Comparison of ENCODE assay signal across 46 mouse cellular contexts in genomic region chr1:45883378-45883777, GRCm38 (mm10). TPM values are rescaled to one million over a fixed set of nuclear protein-coding genes. Genes with fewer than 3 reads are reported as not detected.
"Had no signal": no experiment of that assay in that cellular context is flagged by ENCODE, and none has a peak within 500 bp of the region (broad histone marks: within the 10 kb centered on the region; RNA-seq: fewer than 3 reads in every experiment).

No protein-coding gene starts in this region.

- H3K4me3 ChIP-seq: left cerebral cortex, adult 2 months; limb, embryonic 10.5 days; limb, embryonic 12.5 days; limb, embryonic 13.5 days; limb, embryonic 15.5 days; liver, embryonic 12.5 days; liver, embryonic 13.5 days; liver, embryonic 15.5 days; lung, embryonic 15.5 days; megakaryocyte, embryonic 14.5 days; midbrain, embryonic 10.5 days; midbrain, embryonic 12.5 days; midbrain, embryonic 13.5 days; midbrain, embryonic 15.5 days; myocyte had no signal

- H3K27ac ChIP-seq: left cerebral cortex, adult 2 months; limb, embryonic 10.5 days; limb, embryonic 12.5 days; limb, embryonic 13.5 days; limb, embryonic 15.5 days; liver, embryonic 12.5 days; liver, embryonic 13.5 days; liver, embryonic 14.5 days; liver, embryonic 15.5 days; lung, embryonic 15.5 days; midbrain, embryonic 10.5 days; midbrain, embryonic 12.5 days; midbrain, embryonic 13.5 days; midbrain, embryonic 15.5 days had no signal

- DNase-seq: left cerebral cortex, postnatal 4 days; liver; liver, embryonic 13.5 days; liver, postnatal 0 days; lung, adult 18-20 months; lung, adult 2 months; lung, embryonic 14.5 days; lung, postnatal 10 days; lung, postnatal 14 days; lung, postnatal 36 days; lung, postnatal 4 days; midbrain, embryonic 14.5 days had no signal

- H3K36me3 ChIP-seq: limb, embryonic 10.5 days; limb, embryonic 12.5 days; limb, embryonic 13.5 days; limb, embryonic 15.5 days; liver, embryonic 12.5 days; liver, embryonic 13.5 days; liver, embryonic 15.5 days; lung, embryonic 15.5 days; midbrain, embryonic 10.5 days; midbrain, embryonic 12.5 days; midbrain, embryonic 13.5 days; midbrain, embryonic 15.5 days had no signal

RNA-seq across cellular contexts. Expression of gene Gm5269, which starts 6.7 kb away (rescaled TPM):
- total RNA-seq: left cerebral cortex, adult 18-20 months; left cerebral cortex, adult 2 months; left cerebral cortex, adult 8-10 months; left cerebral cortex, postnatal 10 days; left cerebral cortex, postnatal 14 days; left cerebral cortex, postnatal 25 days; left cerebral cortex, postnatal 36 days; left cerebral cortex, postnatal 4 days; liver, adult 2 months; megakaryocyte progenitor cell, adult 5-6 weeks; megakaryocyte, adult 5-6 weeks; megakaryocyte-erythroid progenitor cell, adult 5-6 weeks; midbrain, postnatal 0 days; monocyte, adult 5-6 weeks had no signal
- polyA plus RNA-seq: limb, embryonic 10.5 days; limb, embryonic 11.5 days; limb, embryonic 12.5 days; limb, embryonic 13.5 days; limb, embryonic 14.5 days; limb, embryonic 15.5 days; liver, adult 2 months; liver, embryonic 11.5 days; liver, embryonic 12.5 days; liver, embryonic 13.5 days; liver, embryonic 15.5 days; liver, postnatal 0 days; lung, adult 2 months; lung, embryonic 14.5 days; lung, embryonic 15.5 days; lung, embryonic 16.5 days; lung, postnatal 0 days; midbrain, embryonic 10.5 days; midbrain, embryonic 11.5 days; midbrain, embryonic 12.5 days; midbrain, embryonic 13.5 days; midbrain, embryonic 14.5 days; midbrain, embryonic 15.5 days; midbrain, embryonic 16.5 days; midbrain, postnatal 0 days; myocyte had no signal
